Mouse (Mus musculus) kidney, embryonic 16.5 days (tissue): Measurements from ENCODE around the gene Adamtsl3. TPM values are rescaled to one million over a fixed set of nuclear protein-coding genes. Genes with fewer than 3 reads are reported as not detected.

ENCODE experiments used
- ATAC-seq: fragments of 200-750 bp; cut with Nextera tagmentation; 2 replicates; pipeline ENCODE4 v1.8.0; 2017; ENCODE audit warnings: moderate TSS enrichment; ENCODE audit not compliant: low FRiP score, low TSS enrichment
- H3K27ac ChIP-seq: fragments of 300-500 bp; sonication (generic); 2 replicates; pipeline ENCODE4 v1.5.1; 2014; ENCODE audit warnings: low read length
- H3K27me3 ChIP-seq: fragments of 300-500 bp; sonication (generic); 2 replicates; pipeline ENCODE4 v1.6.1; 2014; ENCODE audit warnings: low read length, control low read depth, mixed read lengths; ENCODE audit not compliant: insufficient read depth
- H3K36me3 ChIP-seq: fragments of 300-500 bp; sonication (generic); 2 replicates; pipeline ENCODE4 v1.6.1; 2014; ENCODE audit warnings: low read length, control low read depth, mixed read lengths; ENCODE audit not compliant: insufficient read depth
- H3K4me1 ChIP-seq: fragments of 300-500 bp; sonication (generic); 2 replicates; pipeline ENCODE4 v1.6.1; 2014; ENCODE audit warnings: low read length, control low read depth, mixed read lengths; ENCODE audit not compliant: insufficient read depth
- H3K4me2 ChIP-seq: fragments of 300-500 bp; sonication (generic); replicated peaks from 2 replicates; pipeline ENCODE4 v1.6.1; 2014; ENCODE audit warnings: low read depth, low read length
- H3K4me3 ChIP-seq: fragments of 300-500 bp; sonication (generic); 2 replicates; pipeline ENCODE4 v1.5.1; 2014; ENCODE audit warnings: mild to moderate bottlenecking, low read length
- H3K9ac ChIP-seq: fragments of 300-500 bp; sonication (generic); replicated peaks from 2 replicates; pipeline ENCODE4 v1.6.1; 2014; ENCODE audit warnings: low read length
- H3K9me3 ChIP-seq: fragments of 300-500 bp; sonication (generic); 2 replicates; pipeline ENCODE4 v1.6.1; 2016; ENCODE audit warnings: low read length, control low read depth
- WGBS: fragments of 180-500 bp; shearing (Covaris S2); extraction: QIAGEN DNeasy Blood & Tissue Kit; methylation state at CpG from one replicate; pipeline ENCODE4 v1.1.7; 2014; 5-methylcytosine and 5-hydroxymethylcytosine counted together
- polyA plus RNA-seq: library from polyadenylated mRNA; unstranded; fragments of >200 nt; fragmentation: Nextera tagmentation; extraction: Ambion mirVana; gene quantifications from 2 replicates; pipeline ENCODE4 v1.2.1, GENCODE M21; 2015

The Adamtsl3 gene
- polyA plus RNA-seq, 1 experiment from 2014 or later, result 0.47 TPM

DNA sequence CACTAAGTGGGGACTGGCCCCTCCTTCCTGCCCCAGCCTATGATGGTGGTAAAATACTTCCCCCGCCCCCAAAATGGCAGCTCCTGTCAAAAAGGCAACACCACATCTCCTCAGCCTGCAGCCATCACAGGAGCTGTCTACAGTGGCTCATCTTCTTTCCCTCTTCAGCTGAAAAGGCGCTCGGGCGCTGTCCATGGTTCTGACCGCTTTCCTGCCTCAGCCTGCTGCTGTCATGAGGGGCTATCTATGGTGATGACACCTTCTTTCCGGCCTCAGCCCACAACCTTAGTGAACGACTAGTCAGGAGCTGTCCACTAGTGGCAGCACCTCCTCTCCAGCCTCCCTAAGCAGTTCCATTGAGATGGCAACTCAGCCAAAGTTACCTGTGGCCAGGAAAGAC, 289.8 kb downstream of the Adamtsl3 start:
- H3K27me3 ChIP-seq, result no peaks in the 10 kb centered on the region
- no peak overlapping the region for H3K4me3 ChIP-seq
- no peak overlapping the region for H3K9ac ChIP-seq
- H3K27ac ChIP-seq, result no peak overlapping the region
- WGBS, result 15% methylated on average over 7 of the region's 7 CpGs
- H3K4me1 ChIP-seq, result no peaks in the 10 kb centered on the region
- no peaks in the 10 kb centered on the region for H3K36me3 ChIP-seq
- no peak overlapping the region for H3K4me2 ChIP-seq
- no peaks in the 10 kb centered on the region for H3K9me3 ChIP-seq
- ATAC-seq, result peak; percentile 57; the same call in 1 of the 2 replicates

DNA sequence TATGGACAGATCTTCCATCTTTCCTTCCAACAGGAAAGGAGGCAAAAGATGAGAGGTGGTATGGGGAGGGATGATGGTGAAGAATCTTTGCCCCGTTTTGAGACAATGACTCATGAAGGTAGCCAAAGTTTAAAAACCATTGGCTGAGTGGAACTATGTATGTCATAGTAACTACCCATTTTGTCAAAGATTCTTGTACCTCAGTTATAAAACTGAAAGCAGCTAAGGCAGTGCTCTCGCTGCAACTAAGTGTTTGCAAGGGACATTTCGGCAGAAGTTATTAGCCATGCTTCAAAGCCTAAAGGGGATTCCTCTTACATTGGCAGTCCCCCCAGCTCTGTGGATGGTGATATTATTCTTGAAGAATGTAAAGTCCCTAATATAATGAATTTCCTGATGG, 311.7 kb downstream of the Adamtsl3 start:
- no peak overlapping the region for H3K9ac ChIP-seq
- no peak overlapping the region for H3K27ac ChIP-seq
- no peaks in the 10 kb centered on the region for H3K36me3 ChIP-seq
- H3K9me3 ChIP-seq, result no peaks in the 10 kb centered on the region
- no peak overlapping the region for H3K4me3 ChIP-seq
- peaks cover 13% of the 10 kb centered on the region for H3K4me1 ChIP-seq
- no peak for ATAC-seq
- no peaks in the 10 kb centered on the region for H3K27me3 ChIP-seq
- WGBS, result 84% methylated on average over 3 of the region's 3 CpGs
- no peak overlapping the region for H3K4me2 ChIP-seq

DNA sequence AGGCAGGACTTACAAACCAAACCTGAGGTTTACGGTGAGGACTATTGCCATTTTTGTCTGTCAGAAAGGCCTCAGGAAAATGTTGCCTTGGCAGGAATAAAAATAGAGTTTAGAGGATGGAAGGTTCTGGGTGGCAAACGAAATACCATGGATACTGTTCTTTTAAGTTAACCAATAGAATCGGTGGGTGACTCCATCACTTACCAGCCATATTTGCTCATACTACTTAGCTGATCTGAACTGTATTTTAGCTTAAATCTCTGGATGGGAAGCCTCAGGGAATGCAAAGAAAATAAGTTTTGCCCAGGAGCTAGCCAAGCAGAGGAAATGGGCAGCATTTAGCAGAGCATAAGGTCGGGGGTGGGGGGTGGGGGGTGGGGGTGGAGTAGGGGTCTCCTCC, 312.4 kb downstream of the Adamtsl3 start:
- 33% methylated on average over 4 of the region's 4 CpGs for WGBS
- no peak overlapping the region for H3K27ac ChIP-seq

DNA sequence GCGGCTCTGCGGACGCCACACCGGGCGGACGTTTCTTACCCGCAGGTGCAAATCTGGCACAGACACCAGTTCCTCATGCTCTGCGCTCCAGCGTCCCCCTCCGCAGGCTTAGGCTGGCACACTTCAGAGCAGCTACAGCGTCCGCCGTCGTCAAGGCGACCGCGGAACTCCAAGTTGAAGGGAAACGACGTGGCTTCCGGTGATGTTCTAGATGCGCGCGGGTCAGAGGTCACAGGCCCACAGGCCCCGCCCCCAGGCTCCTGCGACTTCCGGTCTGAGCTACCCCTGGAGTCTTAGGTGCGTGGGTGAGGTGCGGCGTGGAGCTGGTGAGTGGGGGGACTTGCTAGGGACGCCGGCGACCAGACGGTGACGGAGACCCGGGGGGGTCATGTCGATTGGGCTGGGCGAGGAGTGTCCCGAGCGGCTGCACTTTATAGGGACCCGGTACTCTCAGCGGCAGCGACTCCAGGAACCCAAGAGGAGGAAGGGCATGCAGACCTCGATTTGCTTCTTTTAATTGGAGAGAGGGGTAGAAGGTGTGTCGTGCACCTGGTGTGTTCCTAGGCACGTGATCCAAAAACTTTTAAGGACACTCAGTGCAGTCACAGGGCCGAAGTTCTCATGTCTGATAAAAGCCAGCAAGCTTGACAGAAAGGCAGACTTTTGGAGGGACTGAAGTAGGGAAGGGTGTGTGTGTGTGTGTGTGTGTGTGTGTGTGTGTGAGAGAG, 313.0 kb downstream of the Adamtsl3 start, which contains the start of the genes Saxo2 and Efl1:
Saxo2 (minus strand) TSS at position 176 of the 728 bp plus-strand sequence.
Efl1 (plus strand) TSS at position 262 of the 728 bp plus-strand sequence.
- Histone ChIP-seq H3K36me3 (no peaks in the 10 kb centered on the region), H3K9ac (peak within 1 kb of the TSS; percentile 80), H3K27ac (0 out of 2 replicates have a peak within 1 kb of the TSS, but pooled peaks have one; percentile 56), H3K27me3 (no peaks in the 10 kb centered on the region), H3K9me3 (no peaks in the 10 kb centered on the region), H3K4me3 (peak within 1 kb of the TSS; percentile 81), H3K4me1 (peaks cover 13% of the 10 kb centered on the region), H3K4me2 (peak within 1 kb of the TSS; percentile 66)
- WGBS, result under 1% methylated on average over 46 of the region's 46 CpGs
- peak; percentile 99 for ATAC-seq

More for the DNA sequence above, 312.4 kb downstream of the Adamtsl3 start:
- Histone ChIP-seq H3K4me2 (peak overlapping the region; percentile 66), H3K4me1 (peaks cover 13% of the 10 kb centered on the region), H3K27me3 (no peaks in the 10 kb centered on the region), H3K4me3 (peak overlapping the region; percentile 81), H3K9ac (peak overlapping the region; percentile 80), H3K36me3 (no peaks in the 10 kb centered on the region), H3K9me3 (no peaks in the 10 kb centered on the region)
- no peak for ATAC-seq

DNA sequence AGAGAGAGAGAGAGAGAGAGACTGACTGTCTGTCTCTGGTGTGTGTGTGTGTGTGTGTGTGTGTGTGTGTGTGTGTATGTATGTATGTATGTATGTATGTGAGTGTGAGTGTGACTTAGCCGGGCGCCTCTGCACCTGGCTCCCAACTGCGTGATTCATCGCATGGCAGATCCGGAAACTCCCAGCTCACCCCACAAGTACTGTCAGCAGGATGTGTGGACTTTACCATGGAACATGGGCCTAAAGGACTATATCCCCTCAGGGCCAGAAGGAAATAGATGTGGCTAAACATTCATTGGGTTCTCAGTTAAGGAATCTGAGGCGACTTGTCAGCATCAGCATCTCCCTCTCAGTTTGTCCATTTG, 313.6 kb downstream of the Adamtsl3 start:
- Histone ChIP-seq H3K9ac (peak overlapping the region; percentile 80; the same call in 1 of the 2 replicates), H3K9me3 (no peaks in the 10 kb centered on the region), H3K4me1 (peaks cover 13% of the 10 kb centered on the region), H3K4me3 (peak overlapping the region; percentile 81), H3K36me3 (no peaks in the 10 kb centered on the region), H3K27ac (no peak overlapping the region), H3K27me3 (no peaks in the 10 kb centered on the region), H3K4me2 (peak overlapping the region; percentile 66)
- ATAC-seq, result peak; percentile 46
- 16% methylated on average over 6 of the region's 6 CpGs for WGBS

Other genes with a start within 250 kb of the Adamtsl3 start
- 11.9 and 12.1 TPM in 2 replicates for gene Sh3gl3, start 161.9 kb upstream of the Adamtsl3 start, polyA plus RNA-seq